Mouse (Mus musculus) MEL (cell line): ENCODE results near the gene Rnf126.

Source experiments
- CTCF ChIP-seq, 3 experiments: IDR thresholded peaks in 2 of 3; conservative IDR thresholded peaks in 1 of 3; 2 replicates each; pipeline ENCODE4 v1.5.1; 2011 to 2012; ENCODE audit warnings: low read length in 3 of 3, low read depth in 2 of 3, mild to moderate bottlenecking in 2 of 3, improper control_type of control experiment in 1 of 3, inconsistent platforms in 1 of 3, mixed read lengths in 1 of 3, moderate library complexity in 1 of 3; ENCODE audit not compliant: control insufficient read depth in 1 of 3, insufficient read depth in 1 of 3, poor library complexity in 1 of 3, severe bottlenecking in 1 of 3
- GATA1 ChIP-seq: IDR thresholded peaks from 2 replicates; pipeline ENCODE4 v1.6.1; 2011; ENCODE audit warnings: low read depth, low read length, improper control_type of control experiment
- KAT2A ChIP-seq: conservative IDR thresholded peaks from 2 replicates; pipeline ENCODE4 v1.6.1; 2012; ENCODE audit warnings: low read depth, low read length, improper control_type of control experiment, inconsistent platforms
- MXI1 ChIP-seq: IDR thresholded peaks from 2 replicates; pipeline ENCODE4 v1.6.1; 2011; ENCODE audit warnings: mild to moderate bottlenecking, low read depth, low read length, improper control_type of control experiment
- ZC3H11A ChIP-seq: IDR thresholded peaks from 2 replicates; pipeline ENCODE4 v1.6.1; 2012; ENCODE audit warnings: low read depth, mild to moderate bottlenecking, inconsistent platforms, low read length, improper control_type of control experiment

GRCm38 (mm10) chr10:79713163-79713562 lies 53.6 kb downstream of the Rnf126 start:
- TF ChIP-seq MXI1 = no peak
- no peak for TF ChIP-seq ZC3H11A
- no peak for TF ChIP-seq KAT2A
- no peak for TF ChIP-seq CTCF (IDR thresholded peaks at IDR 0.05 in 2 of 3, conservative IDR thresholded peaks at IDR 0.05 in 1 of 3; ENCODE audit: control insufficient read depth in 1 of 3, insufficient read depth in 1 of 3, low read depth in 2 of 3, low read length in 3 of 3, poor library complexity in 1 of 3, severe bottlenecking in 1 of 3)
- no peak for TF ChIP-seq GATA1
